Mouse (Mus musculus): ENCODE results near the gene Car14. TPM values are rescaled to one million over a fixed set of nuclear protein-coding genes. Genes with fewer than 3 reads are reported as not detected.
A peak's percentile ranks its signal among the peaks of the same experiment; 100 is the strongest.
"Not testable (repeated sequence)": the region's sequence is repeated elsewhere in the genome, so short reads cannot be mapped to it uniquely, and the experiment has no call there.

The Car14 gene
- total RNA-seq (2015; ENCODE audit: low replicate concordance) (not detected in 2 replicates), total RNA-seq (2017; ENCODE audit: low replicate concordance) (not detected in 2 replicates)

- no peak for ATAC-seq (replicated peaks; ENCODE audit: low FRiP score, poor library complexity, severe bottlenecking)
These were observed at the start of gene Car14 for GRCm38 (mm10) chr3:95904568-95904967. Gene Car14, minus strand, starts transcription at chr3:95904691.

DNA sequence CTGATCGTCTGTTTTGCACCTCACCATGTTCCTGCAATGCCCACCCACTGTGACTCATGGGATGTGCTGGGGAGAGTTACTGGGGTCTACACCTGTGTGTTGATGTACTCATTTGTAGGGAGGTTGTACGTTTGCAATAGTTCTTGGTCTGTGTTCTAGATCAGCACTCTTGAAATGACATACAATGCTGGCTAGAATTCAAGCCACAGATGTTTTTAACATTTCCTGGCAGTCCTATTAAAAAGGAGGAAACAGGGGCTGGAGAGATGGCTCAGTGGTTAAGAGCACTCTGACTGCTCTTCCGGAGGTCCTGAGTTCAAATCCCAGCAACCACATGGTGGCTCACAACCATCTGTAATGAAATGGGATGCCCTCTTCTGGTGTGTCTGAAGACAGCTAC is 49.0 kb upstream of the Car14 start:
- ATAC-seq (replicated peaks; ENCODE audit: low FRiP score, poor library complexity, severe bottlenecking), result no peak

DNA sequence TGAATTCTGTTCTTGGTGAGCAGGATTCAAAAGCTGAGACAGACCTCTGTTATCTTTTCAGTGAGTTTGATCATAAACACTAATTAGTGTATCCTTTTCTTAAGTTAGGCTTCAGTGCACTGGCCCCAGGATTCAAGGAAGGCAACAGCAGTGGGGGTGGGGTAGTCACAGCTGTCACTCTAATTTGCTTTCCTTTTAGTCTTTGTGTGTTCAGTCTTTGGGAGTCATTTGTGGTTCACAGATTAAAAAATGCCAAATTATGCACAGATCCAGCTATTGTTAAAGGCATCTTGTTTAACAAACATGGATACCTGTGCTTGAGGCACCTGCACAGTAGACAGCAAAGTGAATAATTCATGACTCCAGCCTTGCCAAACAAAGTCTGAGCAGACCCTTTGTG is 48.5 kb upstream of the Car14 start:
- no peak for ATAC-seq (replicated peaks; ENCODE audit: low FRiP score, poor library complexity, severe bottlenecking)

DNA sequence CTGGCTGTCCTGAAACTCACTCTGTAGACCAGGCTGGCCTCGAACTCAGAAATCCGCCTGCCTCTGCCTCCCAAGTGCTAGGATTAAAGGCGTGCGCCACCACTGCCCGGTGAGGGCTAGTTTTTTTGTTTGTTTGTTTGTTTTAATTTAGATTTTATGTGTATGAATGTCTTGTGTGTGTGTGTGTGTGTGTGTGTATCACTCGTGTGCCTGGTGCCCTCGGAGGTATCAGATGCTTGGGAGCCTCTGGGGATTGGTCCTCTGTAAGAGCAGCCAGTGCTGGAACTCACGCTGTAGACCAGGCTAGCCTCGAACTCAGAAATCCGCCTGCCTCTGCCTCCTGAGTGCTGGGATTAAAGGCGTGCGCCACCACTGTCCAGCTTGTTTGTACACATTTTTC is 47.1 kb upstream of the Car14 start:
- not testable (repeated sequence) for ATAC-seq (replicated peaks; ENCODE audit: low FRiP score, poor library complexity, severe bottlenecking)

- ATAC-seq (replicated peaks; ENCODE audit: low FRiP score, poor library complexity, severe bottlenecking), result peak; percentile 95
These were observed 46.5 kb upstream of the Car14 start for GRCm38 (mm10) chr3:95950763-95951551.

DNA sequence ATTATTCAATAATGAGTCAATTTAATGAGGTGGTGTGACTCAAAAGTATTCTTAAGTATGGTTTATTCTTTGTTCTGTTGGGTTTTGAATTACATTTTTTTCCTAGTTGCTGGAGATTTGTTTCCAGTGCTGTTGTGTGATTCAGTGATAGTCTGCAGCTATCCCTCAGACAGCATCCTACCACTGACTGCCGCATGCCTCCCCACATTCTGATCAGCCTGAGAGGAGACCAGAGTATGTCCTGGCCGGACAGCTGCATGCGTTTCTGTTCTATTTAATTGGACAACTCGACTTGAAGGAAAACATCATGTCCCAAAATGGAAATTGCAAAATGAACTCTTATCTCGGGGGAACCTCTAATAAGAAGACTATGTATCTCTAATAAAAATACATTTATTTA is 43.8 kb upstream of the Car14 start:
- no peak for ATAC-seq (replicated peaks; ENCODE audit: low FRiP score, poor library complexity, severe bottlenecking)

DNA sequence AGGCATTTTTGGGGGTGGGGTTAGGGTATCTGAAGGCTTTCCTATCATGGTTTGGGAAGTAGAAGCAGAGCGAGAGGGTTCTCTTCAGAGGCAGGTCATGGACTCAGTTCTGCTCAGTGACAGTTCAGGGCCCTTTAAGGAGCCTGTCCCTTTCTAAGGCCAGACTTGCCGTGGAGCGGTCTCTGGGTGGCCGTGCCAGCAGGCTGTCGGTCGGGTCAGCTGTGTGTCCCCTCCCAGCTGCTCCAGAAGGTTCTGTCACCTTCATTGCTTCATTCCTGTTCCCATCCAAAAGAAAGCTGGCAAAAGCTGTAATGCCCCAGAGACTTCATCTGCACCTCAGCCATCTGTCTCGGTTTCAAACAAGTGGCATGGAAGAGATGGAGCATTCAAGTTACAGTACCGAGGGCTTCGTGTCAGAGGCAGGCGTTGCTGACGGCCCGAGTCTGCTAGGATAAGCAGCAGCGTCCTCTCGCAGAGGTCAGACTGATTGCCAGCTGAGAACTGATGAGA is 41.3 kb upstream of the Car14 start:
- no peak for ATAC-seq (replicated peaks; ENCODE audit: low FRiP score, poor library complexity, severe bottlenecking)

DNA sequence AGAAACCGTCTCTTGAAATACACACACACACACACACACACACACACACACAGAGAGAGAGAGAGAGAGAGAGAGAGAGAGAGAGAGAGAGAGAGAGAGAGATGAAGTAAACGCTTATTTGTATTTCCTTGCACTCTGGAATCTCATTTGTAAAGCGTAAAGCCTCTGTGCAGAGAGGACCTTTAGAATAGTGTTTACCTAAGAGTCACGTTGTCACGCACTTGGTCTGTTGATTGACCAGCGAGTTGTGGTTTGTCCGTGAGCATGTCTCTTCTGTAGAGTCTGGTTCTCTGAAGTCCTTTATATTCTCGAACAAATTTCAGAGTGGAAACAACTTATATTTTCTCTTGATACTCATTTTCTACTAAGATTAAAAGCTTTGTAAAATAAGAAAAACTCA is 40.3 kb upstream of the Car14 start:
- ATAC-seq (replicated peaks; ENCODE audit: low FRiP score, poor library complexity, severe bottlenecking), result no peak

GRCm38 (mm10) chr3:95943226-95943625 is 38.7 kb upstream of the Car14 start:
- no peak for ATAC-seq (replicated peaks; ENCODE audit: low FRiP score, poor library complexity, severe bottlenecking)

GRCm38 (mm10) chr3:95942749-95943148 is 38.3 kb upstream of the Car14 start:
- ATAC-seq (replicated peaks; ENCODE audit: low FRiP score, poor library complexity, severe bottlenecking), result no peak

DNA sequence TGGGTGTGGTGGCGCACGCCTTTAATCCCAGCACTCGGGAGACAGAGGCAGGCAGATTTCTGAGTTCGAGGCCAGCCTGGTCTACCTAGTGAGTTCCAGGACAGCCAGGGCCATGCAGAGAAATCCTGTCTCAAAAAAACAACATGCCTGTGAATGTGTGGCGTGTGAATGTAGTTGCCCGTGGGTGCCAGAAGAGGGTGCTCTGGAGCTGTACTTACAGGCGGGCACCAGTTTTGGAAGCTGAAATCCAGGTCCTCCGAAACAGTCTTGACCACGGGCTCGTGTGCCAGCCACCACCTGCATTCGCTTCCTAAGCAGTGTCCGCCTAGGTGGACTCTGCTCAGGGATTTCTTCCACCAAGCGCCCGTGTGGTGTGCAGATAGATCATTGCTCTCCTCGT is 34.3 kb upstream of the Car14 start:
- peak; percentile 68 for ATAC-seq (replicated peaks; ENCODE audit: low FRiP score, poor library complexity, severe bottlenecking)

DNA sequence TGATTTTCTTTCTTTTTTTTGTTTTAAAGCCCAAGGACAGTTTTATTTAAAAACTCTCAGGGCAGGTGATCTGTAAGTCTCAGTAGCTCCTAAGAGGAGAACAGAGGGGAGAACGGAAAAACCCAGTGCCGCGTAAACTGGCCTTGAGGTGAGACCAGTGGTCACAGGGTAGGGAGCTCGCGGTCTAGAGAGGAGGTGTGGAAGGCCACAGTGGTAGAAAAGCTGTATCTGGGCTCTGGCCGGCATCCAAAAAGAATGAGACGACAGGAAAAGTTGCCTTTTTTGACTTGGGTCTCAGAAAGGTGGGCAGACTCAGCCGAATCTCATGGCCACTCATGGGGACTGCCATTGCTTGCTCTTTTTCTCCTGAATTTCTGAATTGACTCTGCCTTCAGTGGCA is 33.7 kb upstream of the Car14 start:
- no peak for ATAC-seq (replicated peaks; ENCODE audit: low FRiP score, poor library complexity, severe bottlenecking)

DNA sequence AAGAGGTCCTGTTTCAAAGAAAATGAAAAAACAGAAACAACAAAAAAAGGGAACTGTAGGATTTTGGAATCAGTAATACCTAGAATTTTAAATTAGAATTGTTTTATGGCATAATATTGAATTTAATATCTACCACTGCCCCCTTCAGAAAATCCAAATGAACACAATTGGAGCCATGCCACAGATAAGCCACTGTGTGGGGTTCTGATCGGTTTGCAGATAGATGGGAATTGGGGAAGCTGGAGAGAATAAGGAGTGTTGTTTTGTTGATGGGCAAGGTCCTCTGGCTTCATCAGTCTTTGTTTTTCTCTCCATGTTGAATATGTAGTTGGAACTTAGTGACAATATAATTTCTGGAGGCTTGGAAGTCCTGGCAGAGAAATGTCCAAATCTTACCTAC is 30.0 kb upstream of the Car14 start:
- no peak for ATAC-seq (replicated peaks; ENCODE audit: low FRiP score, poor library complexity, severe bottlenecking)

DNA sequence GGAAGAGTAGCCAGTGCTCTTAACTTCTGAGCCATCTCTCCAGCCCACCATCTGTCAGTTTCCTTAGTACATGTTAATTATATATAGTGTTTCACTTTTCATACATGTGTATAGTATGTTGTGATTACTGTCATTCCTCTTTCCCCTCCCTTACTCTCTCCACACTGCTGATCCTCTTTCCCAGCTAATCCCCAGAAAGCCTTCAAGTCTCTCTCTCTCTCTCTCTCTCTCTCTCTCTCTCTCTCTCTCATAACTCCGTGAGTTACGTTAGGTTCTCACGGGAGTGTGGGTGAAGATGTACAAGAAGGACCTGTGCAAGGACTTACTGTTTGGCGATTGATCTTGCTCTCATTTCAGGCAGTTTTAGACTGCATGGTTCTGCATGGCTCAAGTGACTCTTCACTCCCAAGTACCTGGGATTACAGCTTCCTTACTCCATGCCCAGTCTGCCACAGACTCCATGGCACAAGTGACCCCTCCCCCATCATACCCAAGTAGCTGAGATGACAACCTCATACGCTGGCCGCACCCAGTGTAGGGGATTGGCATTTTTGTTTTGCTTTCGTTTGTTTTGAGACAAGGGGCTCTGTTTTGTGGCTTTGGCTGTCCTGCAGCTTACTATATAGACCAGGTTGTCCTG is 28.7 kb upstream of the Car14 start:
- no peak for ATAC-seq (replicated peaks; ENCODE audit: low FRiP score, poor library complexity, severe bottlenecking)

DNA sequence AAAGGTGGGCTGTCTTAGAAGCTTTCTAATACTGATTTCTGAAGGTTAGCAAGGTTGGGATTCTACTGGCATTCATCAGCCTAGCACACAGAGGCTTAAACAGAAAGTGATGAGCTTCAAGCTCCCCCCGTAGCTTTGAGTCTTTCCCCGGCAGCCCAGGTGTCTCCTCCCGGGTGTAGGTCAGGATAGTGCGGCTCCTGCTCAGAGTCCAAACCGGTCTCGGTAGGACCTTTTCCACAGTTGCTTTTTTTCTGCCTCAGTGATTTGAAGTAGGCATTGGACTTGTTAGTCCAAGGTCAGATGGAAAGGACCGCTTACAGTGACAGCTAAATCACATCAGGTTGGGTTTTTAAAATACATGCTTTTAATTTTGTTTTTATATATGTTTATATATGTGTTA is 28.1 kb upstream of the Car14 start:
- no peak for ATAC-seq (replicated peaks; ENCODE audit: low FRiP score, poor library complexity, severe bottlenecking)

GRCm38 (mm10) chr3:95932157-95932556 is 27.7 kb upstream of the Car14 start:
- no peak for ATAC-seq (replicated peaks; ENCODE audit: low FRiP score, poor library complexity, severe bottlenecking)

GRCm38 (mm10) chr3:95931471-95931870 is 27.0 kb upstream of the Car14 start:
- no peak for ATAC-seq (replicated peaks; ENCODE audit: low FRiP score, poor library complexity, severe bottlenecking)

GRCm38 (mm10) chr3:95930471-95930789 is 25.9 kb upstream of the Car14 start:
- peak; percentile 10; the same call in 1 of the 2 replicates for ATAC-seq (replicated peaks; ENCODE audit: low FRiP score, poor library complexity, severe bottlenecking)

GRCm38 (mm10) chr3:95929581-95930470 is 25.3 kb upstream of the Car14 start:
- ATAC-seq (replicated peaks; ENCODE audit: low FRiP score, poor library complexity, severe bottlenecking), result peak; percentile 28; the same call in 1 of the 2 replicates
